In the genomic region with DNA sequence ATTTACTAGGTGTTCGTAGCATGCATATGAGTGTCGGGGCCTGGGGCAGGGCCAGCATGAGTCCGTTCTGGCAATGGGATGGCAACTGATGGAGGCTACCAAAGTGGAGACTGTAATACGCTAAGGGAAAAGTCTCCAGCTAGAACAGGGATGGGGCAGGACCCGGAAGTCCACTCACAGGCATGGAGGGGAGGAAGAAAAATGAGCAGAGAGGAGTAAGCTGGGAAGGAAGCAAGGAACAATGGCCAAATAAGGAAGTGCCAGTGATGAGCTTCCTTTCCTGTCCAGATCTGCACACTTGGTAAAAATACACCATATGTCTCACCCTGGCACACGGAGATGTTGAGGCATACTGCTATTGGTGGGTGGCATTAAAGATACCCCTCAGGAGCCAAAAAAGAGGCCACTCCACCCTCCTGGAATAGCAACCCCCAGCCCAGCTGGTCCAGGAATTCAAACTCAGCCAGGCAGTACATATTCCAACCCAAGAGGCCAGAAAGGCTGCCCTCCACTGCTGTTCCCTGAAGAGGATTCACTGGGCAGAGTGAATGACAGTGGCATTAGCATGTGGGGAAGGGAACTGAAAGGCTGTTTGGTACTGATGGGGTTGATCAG, we compare ENCODE assay signal across 12 mouse cellular contexts. TPM values are rescaled to one million over a fixed set of nuclear protein-coding genes. Genes with fewer than 3 reads are reported as not detected.
DNase-seq lines count a peak whose midpoint lies in the region; ATAC-seq and TF ChIP-seq lines count a peak whose summit lies in the region.
"Had no signal": no experiment of that assay in that cellular context is flagged by ENCODE, and none has a peak within 500 bp of the region (broad histone marks: within the 10 kb centered on the region; RNA-seq: fewer than 3 reads in every experiment).

No protein-coding gene starts in this region.

- no peak for TF ChIP-seq CTCF in brain, embryonic 14.5 days (IDR thresholded peaks at IDR 0.05; ENCODE audit: borderline replicate concordance, extremely low read depth, insufficient read depth, insufficient read length)
- TF ChIP-seq CTCF in gastrocnemius, adult 2 months (IDR thresholded peaks at IDR 0.05) = no peak

- no peak overlapping the region for H3K27ac ChIP-seq in hindbrain, embryonic 16.5 days (ENCODE audit: low read depth, low read length)
- H3K27ac ChIP-seq in hindbrain, embryonic 12.5 days = no peak overlapping the region
- H3K27ac ChIP-seq in gastrocnemius, adult 2 months = no peak overlapping the region
- H3K27ac ChIP-seq: heart, adult 2 months; neural tube, embryonic 13.5 days had no signal

- H3K4me2 ChIP-seq in hindbrain, embryonic 16.5 days (ENCODE audit: low read length) = no peak overlapping the region
- H3K4me2 ChIP-seq in hindbrain, embryonic 12.5 days (replicated peaks) = no peak overlapping the region
- H3K4me2 ChIP-seq: embryonic facial prominence, embryonic 12.5 days; neural tube, embryonic 13.5 days had no signal

- H3K9ac ChIP-seq in hindbrain, embryonic 16.5 days (ENCODE audit: low read depth, low read length) = no peak overlapping the region
- no peak overlapping the region for H3K9ac ChIP-seq in hindbrain, embryonic 12.5 days
- H3K9ac ChIP-seq: embryonic facial prominence, embryonic 12.5 days; neural tube, embryonic 13.5 days had no signal

- intact Hi-C loops in gastrocnemius, adult 2 months (cut with DNase I) = loop anchor here (5.0 kb wide), 1 partner anchor 105 kb away; no protein-coding TSS in a partner anchor

- no peak overlapping the region for H3K4me3 ChIP-seq in hindbrain, embryonic 16.5 days (ENCODE audit: low read length)
- no peak overlapping the region for H3K4me3 ChIP-seq in hindbrain, embryonic 12.5 days
- H3K4me3 ChIP-seq in gastrocnemius, adult 2 months = no peak overlapping the region
- H3K4me3 ChIP-seq: embryonic facial prominence, embryonic 12.5 days; heart, adult 2 months; megakaryocyte, embryonic 14.5 days; neural tube, embryonic 13.5 days had no signal

- no peaks in the 10 kb centered on the region for H3K9me3 ChIP-seq in hindbrain, embryonic 16.5 days (ENCODE audit: control insufficient read depth, low read length)
- no peaks in the 10 kb centered on the region for H3K9me3 ChIP-seq in hindbrain, embryonic 12.5 days (replicated peaks)
- H3K9me3 ChIP-seq: embryonic facial prominence, embryonic 12.5 days; megakaryocyte, embryonic 14.5 days; neural tube, embryonic 13.5 days had no signal

- peak; percentile 59 for DNase-seq in brain, embryonic 14.5 days (ENCODE audit: low read depth)
- peak; percentile 74 to 79 for DNase-seq in cerebellum, postnatal 36 days
- DNase-seq in left cerebral cortex, adult 9 months (ENCODE audit: low spot score in 2 of 2) = peak; percentile 43 to 81
- no peak for DNase-seq in gastrocnemius, adult 2 months
- DNase-seq in urinary bladder, postnatal 10 days (ENCODE audit: low spot score) = no peak
- DNase-seq: heart, adult 2 months had no signal

- peaks cover 2% of the 10 kb centered on the region; the same call in 1 of the 2 replicates for H3K4me1 ChIP-seq in hindbrain, embryonic 16.5 days (ENCODE audit: control insufficient read depth, insufficient read depth, low read depth, low read length)
- peaks cover 10% of the 10 kb centered on the region for H3K4me1 ChIP-seq in hindbrain, embryonic 12.5 days

- H3K36me3 ChIP-seq in hindbrain, embryonic 16.5 days (ENCODE audit: control insufficient read depth, insufficient read depth, low read length) = no peaks in the 10 kb centered on the region
- no peaks in the 10 kb centered on the region for H3K36me3 ChIP-seq in hindbrain, embryonic 12.5 days
- H3K36me3 ChIP-seq: embryonic facial prominence, embryonic 12.5 days; neural tube, embryonic 13.5 days had no signal

- peak; percentile 53 for ATAC-seq in hindbrain, embryonic 16.5 days
- ATAC-seq in hindbrain, embryonic 12.5 days (ENCODE audit: low FRiP score) = no peak
- no peak for ATAC-seq in erythroid progenitor cell, adult 5-6 weeks (replicated peaks; ENCODE audit: low FRiP score, poor library complexity, severe bottlenecking)

- H3K27me3 ChIP-seq in hindbrain, embryonic 16.5 days (replicated peaks; ENCODE audit: control insufficient read depth, insufficient read depth, low read length) = no peaks in the 10 kb centered on the region
- H3K27me3 ChIP-seq in hindbrain, embryonic 12.5 days = no peaks in the 10 kb centered on the region
- H3K27me3 ChIP-seq: embryonic facial prominence, embryonic 12.5 days; neural tube, embryonic 13.5 days had no signal

- TF ChIP-seq POLR2A in brain, embryonic 14.5 days (IDR thresholded peaks at IDR 0.05; ENCODE audit: borderline replicate concordance, extremely low read depth, insufficient read depth, insufficient read length, poor library complexity, severe bottlenecking) = no peak

- WGBS in hindbrain, embryonic 16.5 days = 76% methylated on average over 6 of the region's 6 CpGs
- 82% methylated on average over 6 of the region's 6 CpGs for WGBS in hindbrain, embryonic 12.5 days

RNA-seq across cellular contexts. Expression of gene Rasl11b, which starts 57.7 kb away (rescaled TPM):
- polyA plus RNA-seq in hindbrain, embryonic 16.5 days (2015; fragmentation: Nextera tagmentation; extraction: Ambion mirVana) = 19.9 and 20.7 TPM in 2 replicates
- 44.5 and 54.3 TPM in 2 replicates for polyA plus RNA-seq in hindbrain, embryonic 12.5 days (2016; fragmentation: Nextera tagmentation; extraction: Ambion mirVana)
- polyA plus RNA-seq in brain, embryonic 14.5 days (2012; rRNA removed) = 16.0 and 22.4 TPM in 2 replicates
- 1 to 10 TPM; 2.0 to 5.4 TPM for total RNA-seq in gastrocnemius, adult 2 months (2021)
- not detected in 2 replicates for total RNA-seq in erythroid progenitor cell, adult 5-6 weeks (2015; ENCODE audit: low replicate concordance)
- not detected in 2 replicates for total RNA-seq in erythroid progenitor cell, adult 5-6 weeks (2017; ENCODE audit: low replicate concordance)

Comparison
In these comparisons a context has a peak if more than half of its experiments do, and no peak if none do; other contexts are left out.
1. DNase-seq: peak in brain, embryonic 14.5 days (single experiment), cerebellum, postnatal 36 days (2 of 2) and left cerebral cortex, adult 9 months (2 of 2); none in gastrocnemius, adult 2 months (single experiment) and urinary bladder, postnatal 10 days (single experiment).